Mouse (Mus musculus) layer of hippocampus, postnatal 14 days (tissue): ENCODE data around the gene Pou5f1. TPM values are rescaled to one million over a fixed set of nuclear protein-coding genes. Genes with fewer than 3 reads are reported as not detected.

Experiments
- DNase-seq, 2 experiments: peaks; one replicate each; pipeline ENCODE4 v3.0.0; 2021 to 2022; ENCODE audit warnings: low spot score in 2 of 2, mixed read lengths in 1 of 2
- total RNA-seq, 2 experiments: library from RNA; stranded (reverse); gene quantifications; 2 replicates each; pipeline ENCODE4 v1.2.3; 2021

Pou5f1 gene
- total RNA-seq, 2 experiments from 2014 or later = 0.48 TPM; not detected in 1

DNA sequence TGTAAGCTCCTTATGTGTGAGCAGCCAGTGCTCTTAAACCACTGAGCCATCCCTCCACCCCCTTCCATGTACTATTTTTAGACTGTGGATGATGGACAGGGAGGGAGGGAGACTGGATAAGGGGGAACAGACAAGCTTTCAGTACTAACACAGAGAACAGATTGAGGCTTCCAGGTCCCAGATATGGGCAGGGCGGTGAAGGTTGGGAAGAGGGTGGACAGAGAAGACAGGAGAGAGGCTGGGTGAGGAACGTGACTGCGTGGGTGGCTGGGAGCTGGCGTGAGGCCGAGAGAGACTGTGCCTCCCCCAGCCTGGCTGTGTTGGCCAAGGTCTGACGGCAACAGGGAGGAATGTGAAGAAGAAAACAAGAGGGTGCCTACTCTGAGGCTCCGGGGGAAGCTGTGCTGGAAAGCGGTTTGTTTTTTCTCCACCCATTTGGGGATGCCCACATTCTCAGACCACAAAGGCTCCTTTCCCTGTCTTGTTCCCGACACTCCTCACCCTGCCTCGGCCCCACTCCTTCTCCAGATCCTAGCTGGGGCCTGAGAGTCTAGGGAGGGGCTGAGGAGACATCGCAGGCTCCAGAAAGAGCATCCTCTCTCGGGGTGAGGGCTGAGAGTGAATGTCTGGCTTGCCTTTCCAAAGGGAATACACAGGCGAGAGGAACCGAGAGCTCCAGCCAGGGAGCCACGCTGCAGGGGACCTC lies 43.8 kb downstream of the Pou5f1 start:
- DNase-seq = peak; percentile 64 to 70

DNA sequence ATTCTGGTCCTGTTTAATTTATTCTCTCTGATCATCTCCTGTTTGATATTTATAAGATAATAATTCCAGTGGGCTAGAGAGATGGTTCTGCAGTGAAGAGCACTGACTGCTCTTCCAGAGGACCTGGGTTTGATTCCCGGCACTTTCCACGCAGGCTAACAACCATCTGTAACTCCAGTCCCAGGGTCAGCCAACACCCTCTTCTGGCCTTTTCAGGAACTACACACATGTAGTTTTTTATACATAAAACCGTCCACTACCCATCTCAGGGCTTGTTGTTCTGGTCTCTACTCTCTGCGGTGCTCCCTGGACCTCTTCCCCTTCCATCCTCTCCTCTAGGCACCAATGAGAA lies 44.3 kb downstream of the Pou5f1 start:
- no peak for DNase-seq

DNA sequence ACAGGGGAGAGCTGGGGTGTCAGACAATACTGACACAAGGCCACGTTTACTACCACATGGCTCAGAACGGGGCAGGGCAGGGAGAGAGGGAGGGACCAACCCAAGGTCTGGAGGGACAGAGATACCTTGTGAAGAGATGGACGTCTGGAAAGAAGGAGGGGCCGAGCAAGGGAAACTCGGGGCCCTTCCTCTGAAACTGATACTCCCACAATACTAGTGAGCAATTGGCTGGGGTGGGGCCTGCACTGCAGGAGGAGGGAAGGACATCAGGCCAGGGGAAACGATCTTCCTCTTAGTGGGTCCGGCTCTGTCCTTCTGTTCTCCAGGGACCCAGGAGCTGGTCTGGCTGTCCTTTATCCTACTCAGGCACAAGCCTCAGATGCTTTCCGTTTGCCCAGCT lies 45.1 kb downstream of the Pou5f1 start:
- DNase-seq = no peak

DNA sequence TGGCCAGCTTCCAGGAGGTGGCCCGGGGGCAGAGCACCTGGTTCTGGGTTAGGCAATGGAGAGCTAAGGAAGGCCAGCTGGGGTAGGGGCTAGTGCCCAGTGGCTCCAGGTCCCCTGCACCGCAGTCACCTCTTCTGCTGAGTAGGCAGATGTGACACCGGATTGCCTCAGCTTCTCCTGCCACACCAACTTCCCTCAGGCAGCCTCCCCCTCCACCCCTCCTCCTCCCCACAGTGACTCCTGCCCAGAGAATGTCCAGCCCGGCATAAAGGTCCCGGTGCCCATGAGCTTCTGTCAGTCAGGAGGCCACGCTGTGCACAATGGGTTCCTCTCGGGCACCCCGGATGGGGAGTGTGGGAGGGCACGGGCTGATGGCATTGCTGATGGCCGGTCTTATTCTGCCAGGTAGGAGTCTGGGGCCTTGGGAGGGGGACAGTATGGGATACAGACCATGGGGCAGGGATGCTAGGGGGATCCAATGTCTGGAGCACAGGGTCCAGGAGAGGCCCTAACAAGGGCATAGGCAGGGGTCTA lies 46.1 kb downstream of the Pou5f1 start, which contains the start of gene Cdsn:
TSS of gene Cdsn (plus strand) at position 248 of the 534 bp plus-strand sequence.
- no peak for DNase-seq

DNA sequence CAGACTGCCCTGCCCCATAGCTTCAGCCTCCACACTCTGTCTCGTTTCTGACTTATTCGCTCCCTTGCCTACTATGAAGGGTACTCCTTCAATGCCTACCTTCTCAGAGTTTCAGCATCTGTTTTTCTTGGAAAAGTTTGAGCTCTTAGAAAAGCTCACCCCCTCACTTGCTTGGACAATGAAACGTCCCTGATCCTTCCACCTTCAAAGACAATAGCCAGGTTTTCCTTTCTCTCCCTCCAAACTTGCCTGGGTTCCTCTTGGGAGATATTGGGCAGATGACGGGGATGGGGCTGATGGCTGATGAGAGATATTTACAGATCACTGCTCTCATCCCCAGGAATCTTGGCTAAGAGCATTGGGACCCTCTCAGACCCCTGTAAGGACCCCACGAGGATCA lies 48.5 kb downstream of the Pou5f1 start:
- DNase-seq = no peak

DNA sequence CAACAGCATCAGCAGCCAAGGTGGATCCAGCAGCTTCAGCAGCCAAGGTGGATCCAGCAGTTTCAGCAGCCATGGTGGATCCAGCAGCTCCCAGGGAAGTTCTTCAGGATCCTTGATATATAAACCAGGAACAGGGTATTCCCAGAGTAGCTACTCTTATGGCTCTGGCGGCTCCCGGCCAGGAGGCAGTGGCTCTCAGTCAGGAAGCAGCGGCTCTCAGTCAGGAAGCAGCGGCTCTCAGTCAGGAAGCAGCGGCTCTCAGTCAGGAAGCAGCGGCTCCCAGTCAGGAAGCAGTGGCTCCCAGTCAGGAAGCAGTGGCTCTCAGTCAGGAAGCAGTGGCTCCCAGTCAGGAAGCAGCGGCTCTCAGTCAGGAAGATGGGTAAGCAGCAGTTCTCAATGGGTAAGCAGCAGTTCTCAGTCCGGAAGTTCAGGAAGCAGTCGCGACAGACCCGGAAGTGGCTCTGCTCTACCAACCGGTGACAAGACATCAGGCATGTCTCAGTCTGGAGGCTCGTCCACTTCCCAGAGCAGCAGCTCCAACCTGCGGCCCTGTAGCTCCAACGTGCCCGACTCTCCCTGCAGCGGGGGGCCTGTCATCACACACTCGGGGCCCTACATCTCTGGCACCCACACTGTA lies 49.1 kb downstream of the Pou5f1 start:
- no peak for DNase-seq

DNA sequence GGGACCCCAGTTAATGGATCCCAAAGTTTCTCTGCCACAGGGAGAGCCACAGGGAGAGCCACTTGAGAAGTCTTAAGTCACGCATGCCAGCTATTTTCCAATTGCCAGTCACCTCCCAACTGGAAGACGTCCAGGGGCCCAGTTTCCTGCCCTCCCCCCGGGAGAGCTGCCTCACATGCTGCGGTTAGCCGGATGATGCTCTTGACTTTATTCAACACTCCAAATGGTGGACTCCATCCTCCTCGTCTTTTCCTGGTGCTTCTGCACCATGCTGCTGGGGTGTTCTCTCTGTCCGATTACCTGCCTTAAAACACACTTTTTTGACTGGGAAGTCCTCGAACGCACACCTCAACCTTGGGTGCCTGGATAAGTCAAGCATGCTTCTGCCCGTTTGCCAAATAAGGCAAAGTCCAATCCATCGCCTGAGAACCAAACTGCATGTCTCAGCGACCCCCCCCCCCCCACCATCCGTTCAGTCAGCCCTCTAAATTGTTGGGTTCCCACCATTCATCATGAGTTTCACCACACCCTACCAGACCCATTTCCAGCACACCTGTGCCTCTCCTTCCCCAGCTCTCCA lies 50.5 kb downstream of the Pou5f1 start:
- no peak for DNase-seq

DNA sequence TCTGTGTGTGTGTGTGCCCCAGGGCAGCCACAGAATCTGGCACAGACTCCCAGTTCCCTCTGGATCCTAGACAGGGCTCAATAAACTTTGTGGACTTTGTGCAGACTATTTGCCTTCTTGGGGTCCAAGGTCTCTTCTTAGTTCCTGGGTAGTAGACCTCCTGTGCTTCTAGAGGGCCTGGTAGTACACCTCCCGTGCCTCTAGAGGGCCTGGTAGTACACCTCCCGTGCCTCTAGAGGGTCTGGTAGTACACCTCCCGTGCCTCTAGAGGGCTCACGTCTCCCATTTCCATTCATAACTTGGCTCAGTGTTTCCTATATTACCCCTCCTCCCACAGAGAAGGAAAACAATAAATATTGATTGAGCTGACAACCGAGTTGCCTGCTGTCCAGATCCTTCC lies 51.0 kb downstream of the Pou5f1 start:
- DNase-seq = peak; percentile 50 to 55

DNA sequence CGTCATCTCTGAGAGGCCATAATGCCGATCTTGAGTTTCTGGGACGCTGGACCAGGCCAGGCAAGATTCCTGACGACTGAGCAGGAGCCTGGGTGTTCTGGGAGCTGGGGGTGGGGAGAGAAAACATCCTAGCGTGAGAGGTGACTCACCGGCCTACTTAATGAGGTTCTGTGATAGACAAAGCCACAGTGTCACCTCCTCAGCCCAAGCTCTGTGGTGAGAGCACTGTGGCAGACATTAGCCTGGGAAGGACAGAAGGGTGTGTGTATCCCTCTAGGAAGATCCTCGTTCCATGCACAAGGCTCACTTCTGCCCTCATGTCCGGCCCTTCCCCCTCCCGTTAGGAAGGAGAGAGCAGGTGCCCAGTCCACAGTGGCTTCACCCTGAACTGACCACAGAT lies 51.5 kb downstream of the Pou5f1 start:
- DNase-seq = no peak

DNA sequence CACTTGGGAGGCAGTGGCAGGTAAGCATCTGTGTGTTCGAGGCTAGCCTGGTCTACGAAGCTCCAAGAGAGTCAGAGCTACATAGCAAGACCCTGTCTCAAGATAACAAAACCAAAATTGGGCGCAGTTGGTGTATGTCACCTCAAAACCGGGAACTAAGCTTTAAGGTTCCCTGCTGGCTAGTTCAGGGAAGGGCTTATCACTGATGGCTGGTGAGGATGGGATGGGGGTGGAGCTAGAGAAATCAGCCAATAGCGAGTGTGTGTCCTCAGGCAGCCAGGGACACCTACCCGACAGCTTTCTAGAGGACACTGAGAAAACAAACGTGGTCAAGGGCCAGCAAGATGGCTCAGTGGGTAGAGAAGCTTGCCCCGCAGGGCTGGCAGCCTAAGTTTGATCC lies 52.4 kb downstream of the Pou5f1 start:
- DNase-seq = no peak

Other genes starting within 250 kb of the Pou5f1 start
- 10 to 100 TPM; 14.5 to 14.8 TPM for gene H2-D1, start 243.3 kb upstream of the Pou5f1 start, total RNA-seq
- under 1 TPM; 0.21 to 0.25 TPM for gene H2-Q1, start 185.6 kb upstream of the Pou5f1 start, total RNA-seq
- under 1 TPM; 0.52 to 0.74 TPM for gene H2-Q2, start 163.8 kb upstream of the Pou5f1 start, total RNA-seq
- gene H2-Q4, start 126.4 kb upstream of the Pou5f1 start, total RNA-seq = 1 to 10 TPM; 1.1 to 1.8 TPM
- not detected for gene H2-Q6, start 81.2 kb upstream of the Pou5f1 start, total RNA-seq
- under 1 TPM; 0.41 to 0.43 TPM for gene H2-Q7, start 66.9 kb upstream of the Pou5f1 start, total RNA-seq
- not detected for gene H2-Q10, start 35.9 kb upstream of the Pou5f1 start, total RNA-seq
- gene Tcf19, start 10.8 kb downstream of the Pou5f1 start, total RNA-seq = 1 to 10 TPM; 5.3 to 6.5 TPM
- 1 to 10 TPM; 6.1 to 6.5 TPM for gene Cchcr1, start 11.1 kb downstream of the Pou5f1 start, total RNA-seq
- gene Psors1c2, start 27.2 kb downstream of the Pou5f1 start, total RNA-seq = under 1 TPM in 1 of 2 experiments, not detected in 1; 0.55 TPM
- gene Cdsn, start 46.1 kb downstream of the Pou5f1 start, total RNA-seq = under 1 TPM; 0.14 to 0.44 TPM
- gene 2300002M23Rik, start 61.4 kb downstream of the Pou5f1 start, total RNA-seq = not detected
- not detected for gene Sfta2, start 95.5 kb downstream of the Pou5f1 start, total RNA-seq
- gene Gm9573, start 120.6 kb downstream of the Pou5f1 start, total RNA-seq = not detected
- not detected for gene Mucl3, start 137.7 kb downstream of the Pou5f1 start, total RNA-seq
- gene Vars2, start 161.6 kb downstream of the Pou5f1 start, total RNA-seq = 10 to 100 TPM; 34.3 to 34.8 TPM
- 10 to 100 TPM; 23.9 to 25.8 TPM for gene Gtf2h4, start 167.7 kb downstream of the Pou5f1 start, total RNA-seq
- gene Ddr1, start 198.6 kb downstream of the Pou5f1 start, total RNA-seq = 10 to 100 TPM; 73.6 to 81.0 TPM